Mouse (Mus musculus): ENCODE measurements around the gene St3gal5. TPM values are rescaled to one million over a fixed set of nuclear protein-coding genes. Genes with fewer than 3 reads are reported as not detected.

The St3gal5 gene
- polyA plus RNA-seq, 1 experiment from 2014 or later, result 38.2 TPM

DNA sequence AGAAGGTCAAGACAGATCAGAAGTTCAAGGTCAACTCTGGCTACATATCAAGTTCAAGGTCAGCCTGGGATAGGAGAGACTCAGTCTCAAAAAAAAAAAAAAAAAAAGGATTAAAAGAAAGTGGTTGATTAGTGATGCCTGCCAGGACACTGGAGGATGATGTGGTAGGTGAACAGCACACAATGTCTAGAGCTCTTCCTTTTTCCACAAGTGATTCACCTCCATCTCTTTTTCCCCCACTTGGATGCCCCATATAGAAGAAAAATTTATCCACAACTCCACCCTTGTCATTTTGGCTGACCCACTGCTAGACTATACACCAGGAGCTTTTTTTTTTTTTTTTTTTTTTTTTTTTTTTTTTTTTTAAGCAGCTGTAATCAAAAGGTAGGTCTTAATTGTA, 100.1 kb downstream of the St3gal5 start:
- Histone ChIP-seq H3K27me3 (replicated peaks) (no peaks in the 10 kb centered on the region), H3K9me3 (no peaks in the 10 kb centered on the region), H3K4me1 (peaks cover 2% of the 10 kb centered on the region), H3K9ac (no peak overlapping the region), H3K27ac (no peak overlapping the region), H3K4me3 (replicated peaks) (no peak overlapping the region), H3K36me3 (no peaks in the 10 kb centered on the region), H3K4me2 (no peak overlapping the region)
- no peak for ATAC-seq (ENCODE audit: insufficient read depth, low FRiP score, low read depth)

DNA sequence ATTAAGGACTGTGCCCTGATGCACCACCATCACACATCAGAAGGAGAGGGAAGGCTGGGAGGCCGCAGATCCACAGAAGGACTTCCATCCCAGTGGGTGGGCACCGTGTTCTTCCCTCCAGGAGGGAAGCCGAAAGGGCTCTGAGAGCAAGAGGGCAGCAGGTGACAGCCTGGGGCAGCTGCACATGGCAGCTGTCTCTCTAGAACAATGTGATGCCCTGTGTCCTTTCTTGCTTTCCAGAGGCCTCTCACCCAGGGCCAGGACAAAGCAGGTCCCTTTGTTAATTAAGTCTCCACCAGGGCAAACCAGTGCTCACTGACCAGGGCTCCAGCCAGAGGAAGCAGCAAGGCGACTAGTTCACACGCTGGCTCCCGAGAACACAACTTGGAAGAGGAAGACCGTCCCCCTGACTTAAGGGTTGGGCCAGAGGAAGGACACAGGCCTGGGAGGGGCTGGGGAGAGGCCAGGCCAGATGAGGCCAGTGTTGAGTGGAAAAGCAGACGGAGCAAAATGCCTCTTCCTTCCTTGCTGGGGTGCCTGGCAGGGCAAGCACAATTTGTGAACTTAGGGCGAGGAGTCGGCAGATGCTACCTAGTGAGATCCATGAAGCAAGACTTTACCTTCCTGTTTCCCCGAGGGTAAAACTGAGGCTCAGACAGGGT, 103.3 kb downstream of the St3gal5 start:
- Histone ChIP-seq H3K4me1 (peaks cover 2% of the 10 kb centered on the region), H3K9me3 (no peaks in the 10 kb centered on the region), H3K9ac (no peak overlapping the region), H3K36me3 (no peaks in the 10 kb centered on the region), H3K4me3 (replicated peaks) (no peak overlapping the region), H3K27ac (no peak overlapping the region), H3K27me3 (replicated peaks) (no peaks in the 10 kb centered on the region), H3K4me2 (no peak overlapping the region)
- ATAC-seq (ENCODE audit: insufficient read depth, low FRiP score, low read depth), result no peak
- 53% methylated on average over 11 of the region's 11 CpGs for WGBS

DNA sequence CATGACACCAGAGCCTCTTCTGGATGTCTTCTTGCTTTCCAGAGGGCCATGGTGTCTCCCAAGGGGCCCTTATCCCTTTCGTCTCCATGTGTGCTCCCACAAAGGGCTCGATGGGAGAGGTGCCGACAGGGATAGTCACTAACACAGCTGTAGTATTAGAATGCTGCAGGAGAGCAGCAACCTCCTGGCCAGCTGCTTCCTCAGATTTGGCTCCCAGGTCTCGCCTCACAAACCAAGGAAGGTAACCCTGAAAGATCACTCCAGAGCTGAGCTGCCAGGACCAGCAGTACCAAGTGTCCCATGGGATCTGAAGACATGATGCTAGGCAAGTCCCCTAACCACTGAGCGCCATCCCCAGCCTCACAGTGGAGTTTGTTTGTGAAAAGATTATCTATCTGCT, 105.3 kb downstream of the St3gal5 start:
- WGBS, result 72% methylated on average over 5 of the region's 5 CpGs
- no peak overlapping the region for H3K27ac ChIP-seq
- no peak overlapping the region for H3K9ac ChIP-seq
- H3K9me3 ChIP-seq, result no peaks in the 10 kb centered on the region
- no peaks in the 10 kb centered on the region for H3K27me3 ChIP-seq (replicated peaks)
- no peak for ATAC-seq (ENCODE audit: insufficient read depth, low FRiP score, low read depth)
- H3K36me3 ChIP-seq, result no peaks in the 10 kb centered on the region
- no peak overlapping the region for H3K4me3 ChIP-seq (replicated peaks)
- H3K4me2 ChIP-seq, result no peak overlapping the region
- peaks cover 2% of the 10 kb centered on the region for H3K4me1 ChIP-seq

DNA sequence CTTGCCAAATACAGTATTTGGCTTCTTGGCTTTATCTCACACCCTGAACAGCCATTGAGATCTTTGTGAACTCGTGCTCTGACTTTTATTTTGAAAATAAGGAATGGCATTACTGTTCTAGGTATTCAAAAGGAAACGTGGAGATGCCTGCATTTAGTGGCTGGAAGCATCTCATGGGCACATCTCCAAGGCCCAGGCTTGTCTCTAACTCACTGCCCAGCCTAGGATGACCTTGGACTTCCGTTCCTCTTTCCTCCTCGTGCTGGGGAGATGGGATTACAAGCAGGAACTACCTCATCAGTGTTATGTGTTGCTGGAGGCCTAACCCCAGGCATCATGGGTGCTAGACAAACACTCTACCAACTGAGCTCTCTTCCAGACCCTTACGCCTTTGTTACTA, 105.9 kb downstream of the St3gal5 start:
- H3K27me3 ChIP-seq (replicated peaks), result no peaks in the 10 kb centered on the region
- ATAC-seq (ENCODE audit: insufficient read depth, low FRiP score, low read depth), result no peak
- H3K4me2 ChIP-seq, result no peak overlapping the region
- H3K4me1 ChIP-seq, result peaks cover 2% of the 10 kb centered on the region
- H3K36me3 ChIP-seq, result no peaks in the 10 kb centered on the region
- no peak overlapping the region for H3K27ac ChIP-seq
- no peaks in the 10 kb centered on the region for H3K9me3 ChIP-seq
- WGBS, result 63% methylated on average over 5 of the region's 5 CpGs
- H3K9ac ChIP-seq, result no peak overlapping the region
- no peak overlapping the region for H3K4me3 ChIP-seq (replicated peaks)

Other genes starting within 250 kb of the St3gal5 start
- gene Ptcd3, start 188.8 kb upstream of the St3gal5 start, polyA plus RNA-seq (2015; fragmentation: Nextera tagmentation; extraction: Ambion mirVana), result 87.6 and 94.9 TPM in 2 replicates
- 29.8 and 33.9 TPM in 2 replicates for gene Polr1a, start 188.5 kb upstream of the St3gal5 start, polyA plus RNA-seq (2015; fragmentation: Nextera tagmentation; extraction: Ambion mirVana)
- 9.8 and 11.2 TPM in 2 replicates for gene Atoh8, start 138.0 kb downstream of the St3gal5 start, polyA plus RNA-seq (2015; fragmentation: Nextera tagmentation; extraction: Ambion mirVana)
- gene Sftpb, start 207.0 kb downstream of the St3gal5 start, polyA plus RNA-seq (2015; fragmentation: Nextera tagmentation; extraction: Ambion mirVana), result 0.10 TPM in 1 of 2 replicates, not detected in the other
- gene Usp39, start 247.6 kb downstream of the St3gal5 start, polyA plus RNA-seq (2015; fragmentation: Nextera tagmentation; extraction: Ambion mirVana), result 38.3 and 39.9 TPM in 2 replicates
- gene 0610030E20Rik, start 249.7 kb downstream of the St3gal5 start, polyA plus RNA-seq (2015; fragmentation: Nextera tagmentation; extraction: Ambion mirVana), result 25.7 and 28.2 TPM in 2 replicates

All from stomach, embryonic 15.5 days (tissue).